Mouse (Mus musculus) midbrain, embryonic 13.5 days (tissue): Measurements from ENCODE around the gene Rlbp1. TPM values are rescaled to one million over a fixed set of nuclear protein-coding genes. Genes with fewer than 3 reads are reported as not detected.

ENCODE experiments used
- ATAC-seq: fragments of 200-750 bp; cut with Nextera tagmentation; 2 replicates; pipeline ENCODE4 v1.8.0; 2017; ENCODE audit warnings: mild to moderate bottlenecking, moderate TSS enrichment, moderate library complexity
- H3K27ac ChIP-seq: fragments of 300-500 bp; sonication (generic); 2 replicates; pipeline ENCODE4 v1.5.1; 2015; ENCODE audit warnings: inconsistent platforms, mild to moderate bottlenecking, moderate library complexity
- H3K27me3 ChIP-seq: fragments of 300-500 bp; sonication (generic); 2 replicates; pipeline ENCODE4 v1.6.1; 2015; ENCODE audit warnings: mild to moderate bottlenecking, inconsistent platforms
- H3K36me3 ChIP-seq: fragments of 300-500 bp; sonication (generic); 2 replicates; pipeline ENCODE4 v1.6.1; 2015; ENCODE audit warnings: mild to moderate bottlenecking, inconsistent platforms
- H3K4me1 ChIP-seq: fragments of 300-500 bp; sonication (generic); replicated peaks from 2 replicates; pipeline ENCODE4 v1.6.1; 2015; ENCODE audit warnings: inconsistent platforms
- H3K4me2 ChIP-seq: fragments of 300-500 bp; sonication (generic); replicated peaks from 2 replicates; pipeline ENCODE4 v1.6.1; 2015; ENCODE audit warnings: moderate library complexity, mild to moderate bottlenecking, inconsistent platforms
- H3K4me3 ChIP-seq: fragments of 300-500 bp; sonication (generic); replicated peaks from 2 replicates; pipeline ENCODE4 v1.5.1; 2015; ENCODE audit warnings: mild to moderate bottlenecking, inconsistent platforms
- H3K9ac ChIP-seq: fragments of 300-500 bp; sonication (generic); replicated peaks from 2 replicates; pipeline ENCODE4 v1.6.1; 2015; ENCODE audit warnings: mild to moderate bottlenecking, inconsistent platforms
- H3K9me3 ChIP-seq: fragments of 300-500 bp; sonication (generic); 2 replicates; pipeline ENCODE4 v1.6.1; 2016; ENCODE audit warnings: mild to moderate bottlenecking, inconsistent platforms
- WGBS: fragments of 180-500 bp; shearing (Covaris S2); methylation state at CpG from one replicate; pipeline ENCODE4 v1.1.7; 2015; 5-methylcytosine and 5-hydroxymethylcytosine counted together
- polyA plus RNA-seq: library from polyadenylated mRNA; unstranded; fragments of >200 nt; fragmentation: Nextera tagmentation; extraction: Ambion mirVana; gene quantifications from 2 replicates; pipeline ENCODE4 v1.2.1, GENCODE M21; 2015

The Rlbp1 gene
- polyA plus RNA-seq, result 6.3 and 7.5 TPM in 2 replicates

GRCm38 (mm10) chr7:79386422-79387133 is at the start of gene Rlbp1:
Gene Rlbp1 (minus strand): TSS chr7:79387048.
- Histone ChIP-seq H3K36me3 (no peaks in the 10 kb centered on the region), H3K9me3 (no peaks in the 10 kb centered on the region), H3K4me2 (no peak within 1 kb of the TSS), H3K4me1 (peaks cover 3% of the 10 kb centered on the region), H3K4me3 (no peak within 1 kb of the TSS), H3K27ac (peak within 1 kb of the TSS; percentile 39; the same call in 1 of the 2 replicates), H3K9ac (no peak within 1 kb of the TSS), H3K27me3 (no peaks in the 10 kb centered on the region)
- WGBS, result 51% methylated on average over 16 of the region's 16 CpGs
- ATAC-seq, result peak; percentile 67

- WGBS, result 54% methylated on average over 5 of the region's 5 CpGs
- H3K36me3 ChIP-seq, result no peaks in the 10 kb centered on the region
- H3K4me3 ChIP-seq, result no peak overlapping the region
- H3K27ac ChIP-seq, result no peak overlapping the region
- H3K4me1 ChIP-seq, result 0 out of 2 replicates have a peak, but pooled peaks cover 5% of the 10 kb centered on the region
- ATAC-seq, result no peak
- no peak overlapping the region for H3K9ac ChIP-seq
- H3K4me2 ChIP-seq, result no peak overlapping the region
- no peaks in the 10 kb centered on the region for H3K9me3 ChIP-seq
- H3K27me3 ChIP-seq, result no peaks in the 10 kb centered on the region
Measured at GRCm38 (mm10) chr7:79428243-79428642, 41.4 kb upstream of the Rlbp1 start.

- Histone ChIP-seq H3K4me1 (0 out of 2 replicates have a peak, but pooled peaks cover 5% of the 10 kb centered on the region), H3K4me2 (no peak overlapping the region), H3K36me3 (no peaks in the 10 kb centered on the region), H3K9me3 (no peaks in the 10 kb centered on the region), H3K27ac (no peak overlapping the region; the same call in 1 of the 2 replicates), H3K9ac (no peak overlapping the region), H3K4me3 (no peak overlapping the region), H3K27me3 (no peaks in the 10 kb centered on the region)
- WGBS, result 61% methylated on average over 10 of the region's 10 CpGs
- ATAC-seq, result no peak
Measured at GRCm38 (mm10) chr7:79425804-79426203, 39.0 kb upstream of the Rlbp1 start.

GRCm38 (mm10) chr7:79422876-79423275 is 36.0 kb upstream of the Rlbp1 start:
- 0 out of 2 replicates have a peak, but pooled peaks cover 5% of the 10 kb centered on the region for H3K4me1 ChIP-seq
- H3K36me3 ChIP-seq, result no peaks in the 10 kb centered on the region
- no peak overlapping the region for H3K9ac ChIP-seq
- ATAC-seq, result no peak
- WGBS, result 94% methylated on average over 10 of the region's 10 CpGs
- H3K4me2 ChIP-seq, result no peak overlapping the region
- H3K9me3 ChIP-seq, result no peaks in the 10 kb centered on the region
- H3K27ac ChIP-seq, result no peak overlapping the region
- no peak overlapping the region for H3K4me3 ChIP-seq
- no peaks in the 10 kb centered on the region for H3K27me3 ChIP-seq

- ATAC-seq, result no peak
Measured at GRCm38 (mm10) chr7:79419950-79420349, 33.1 kb upstream of the Rlbp1 start.

GRCm38 (mm10) chr7:79414449-79415375 is 27.9 kb upstream of the Rlbp1 start:
- Histone ChIP-seq H3K4me2 (no peak overlapping the region), H3K4me3 (no peak overlapping the region), H3K9ac (no peak overlapping the region), H3K27me3 (no peaks in the 10 kb centered on the region), H3K36me3 (no peaks in the 10 kb centered on the region), H3K4me1 (no peaks in the 10 kb centered on the region), H3K9me3 (no peaks in the 10 kb centered on the region), H3K27ac (no peak overlapping the region)
- WGBS, result 88% methylated on average over 18 of the region's 18 CpGs
- ATAC-seq, result no peak

More at GRCm38 (mm10) chr7:79419950-79420349, 33.1 kb upstream of the Rlbp1 start:
- Histone ChIP-seq H3K27ac (no peak overlapping the region), H3K9me3 (no peaks in the 10 kb centered on the region), H3K4me1 (no peaks in the 10 kb centered on the region), H3K36me3 (no peaks in the 10 kb centered on the region), H3K4me2 (no peak overlapping the region), H3K9ac (no peak overlapping the region), H3K27me3 (no peaks in the 10 kb centered on the region), H3K4me3 (no peak overlapping the region)
- 89% methylated on average over 7 of the region's 7 CpGs for WGBS

- no peak for ATAC-seq
- 81% methylated on average over 3 of the region's 3 CpGs for WGBS
Measured at GRCm38 (mm10) chr7:79400296-79400695, 13.4 kb upstream of the Rlbp1 start.

GRCm38 (mm10) chr7:79398971-79399370 is 12.1 kb upstream of the Rlbp1 start:
- Histone ChIP-seq H3K36me3 (no peaks in the 10 kb centered on the region), H3K4me3 (no peak overlapping the region), H3K4me2 (no peak overlapping the region), H3K4me1 (no peaks in the 10 kb centered on the region), H3K27me3 (no peaks in the 10 kb centered on the region), H3K27ac (no peak overlapping the region), H3K9me3 (no peaks in the 10 kb centered on the region), H3K9ac (no peak overlapping the region)
- 68% methylated on average over 12 of the region's 12 CpGs for WGBS
- ATAC-seq, result no peak

More at GRCm38 (mm10) chr7:79400296-79400695, 13.4 kb upstream of the Rlbp1 start:
- Histone ChIP-seq H3K9ac (no peak overlapping the region), H3K4me2 (no peak overlapping the region), H3K27me3 (no peaks in the 10 kb centered on the region), H3K36me3 (no peaks in the 10 kb centered on the region), H3K27ac (no peak overlapping the region), H3K4me3 (no peak overlapping the region), H3K4me1 (no peaks in the 10 kb centered on the region), H3K9me3 (no peaks in the 10 kb centered on the region)

- WGBS, result 87% methylated on average over 8 of the region's 8 CpGs
- no peak for ATAC-seq
- Histone ChIP-seq H3K4me1 (no peaks in the 10 kb centered on the region), H3K9ac (no peak overlapping the region), H3K4me3 (no peak overlapping the region), H3K4me2 (no peak overlapping the region), H3K27me3 (no peaks in the 10 kb centered on the region), H3K9me3 (no peaks in the 10 kb centered on the region), H3K27ac (no peak overlapping the region), H3K36me3 (no peaks in the 10 kb centered on the region)
Measured at GRCm38 (mm10) chr7:79398426-79398825, 11.6 kb upstream of the Rlbp1 start.

- 88% methylated on average over 10 of the region's 10 CpGs for WGBS
- no peak for ATAC-seq
Measured at GRCm38 (mm10) chr7:79397446-79397963, 10.7 kb upstream of the Rlbp1 start.

GRCm38 (mm10) chr7:79395186-79395585 is 8.3 kb upstream of the Rlbp1 start:
- H3K27ac ChIP-seq, result no peak overlapping the region
- H3K27me3 ChIP-seq, result no peaks in the 10 kb centered on the region
- no peak overlapping the region for H3K9ac ChIP-seq
- H3K4me2 ChIP-seq, result no peak overlapping the region
- WGBS, result 91% methylated on average over 7 of the region's 7 CpGs
- no peak overlapping the region for H3K4me3 ChIP-seq
- ATAC-seq, result no peak
- H3K4me1 ChIP-seq, result peaks cover 12% of the 10 kb centered on the region
- no peaks in the 10 kb centered on the region for H3K36me3 ChIP-seq
- no peaks in the 10 kb centered on the region for H3K9me3 ChIP-seq

More at GRCm38 (mm10) chr7:79397446-79397963, 10.7 kb upstream of the Rlbp1 start:
- no peaks in the 10 kb centered on the region for H3K36me3 ChIP-seq
- no peak overlapping the region for H3K4me3 ChIP-seq
- H3K4me2 ChIP-seq, result no peak overlapping the region
- H3K27me3 ChIP-seq, result no peaks in the 10 kb centered on the region
- H3K4me1 ChIP-seq, result peaks cover 6% of the 10 kb centered on the region
- H3K27ac ChIP-seq, result no peak overlapping the region
- H3K9ac ChIP-seq, result no peak overlapping the region
- no peaks in the 10 kb centered on the region for H3K9me3 ChIP-seq

- 78% methylated on average over 7 of the region's 7 CpGs for WGBS
- peaks cover 12% of the 10 kb centered on the region for H3K4me1 ChIP-seq
- no peak overlapping the region for H3K4me2 ChIP-seq
- no peak overlapping the region for H3K4me3 ChIP-seq
- ATAC-seq, result no peak
- no peaks in the 10 kb centered on the region for H3K9me3 ChIP-seq
- no peaks in the 10 kb centered on the region for H3K36me3 ChIP-seq
- H3K27ac ChIP-seq, result no peak overlapping the region
- H3K9ac ChIP-seq, result no peak overlapping the region
- no peaks in the 10 kb centered on the region for H3K27me3 ChIP-seq
Measured at GRCm38 (mm10) chr7:79394666-79395065, 7.8 kb upstream of the Rlbp1 start.
